10 mouse cellular contexts compared by ENCODE assay signal in the genomic region with DNA sequence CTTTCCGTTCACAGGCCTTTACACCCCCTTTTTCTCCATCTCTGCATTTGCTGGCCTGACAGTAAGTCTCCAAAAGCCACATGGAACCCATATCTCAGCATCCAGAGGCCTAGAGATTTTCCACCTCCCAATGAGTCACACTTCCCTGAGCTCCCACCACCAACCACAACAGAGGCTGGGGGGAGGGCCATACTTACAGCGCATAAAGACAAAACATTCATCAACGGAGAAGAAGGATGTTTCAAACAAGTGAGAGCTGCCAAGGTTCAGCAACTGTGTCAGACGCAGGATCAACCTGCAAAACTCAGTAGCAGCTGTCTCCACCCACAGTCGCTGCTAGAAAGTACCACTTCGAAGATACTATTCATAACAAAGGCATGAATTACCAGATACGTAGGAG. TPM values are rescaled to one million over a fixed set of nuclear protein-coding genes. Genes with fewer than 3 reads are reported as not detected.
DNase-seq lines count a peak whose midpoint lies in the region; ATAC-seq and TF ChIP-seq lines count a peak whose summit lies in the region.
"Had no signal": no experiment of that assay in that cellular context is flagged by ENCODE, and none has a peak within 500 bp of the region (broad histone marks: within the 10 kb centered on the region; RNA-seq: fewer than 3 reads in every experiment).

No protein-coding gene starts in this region.

- H3K36me3 ChIP-seq in kidney, embryonic 16.5 days (ENCODE audit: insufficient read depth, low read length): no peaks in the 10 kb centered on the region
- H3K36me3 ChIP-seq in kidney, adult 2 months (ENCODE audit: control insufficient read depth, insufficient read depth, low read length): no peaks in the 10 kb centered on the region

- H3K9me3 ChIP-seq in kidney, embryonic 16.5 days (ENCODE audit: low read length): no peaks in the 10 kb centered on the region

- no peak for ATAC-seq in kidney, embryonic 16.5 days (ENCODE audit: low FRiP score, low TSS enrichment)
- ATAC-seq in megakaryocyte-erythroid progenitor cell, adult 5-6 weeks (replicated peaks; ENCODE audit: low FRiP score, low TSS enrichment, poor library complexity, severe bottlenecking): 0 out of 2 replicates have a peak, but pooled peaks have one; percentile 16
- ATAC-seq in cerebellum, adult (ENCODE audit: insufficient number of reproducible peaks, low FRiP score, low TSS enrichment): no peak
- ATAC-seq: midbrain, embryonic 16.5 days had no signal

- TF ChIP-seq POLR2A in kidney, adult 2 months (IDR thresholded peaks at IDR 0.05; ENCODE audit: low read depth, low read length): no peak
- no peak for TF ChIP-seq POLR2A in brain, embryonic 14.5 days (IDR thresholded peaks at IDR 0.05; ENCODE audit: borderline replicate concordance, extremely low read depth, insufficient read depth, insufficient read length, poor library complexity, severe bottlenecking)

- no peak overlapping the region for H3K9ac ChIP-seq in kidney, embryonic 16.5 days (replicated peaks; ENCODE audit: low read length)

- DNase-seq in kidney, adult 2 months: no peak
- peak; percentile 86 for DNase-seq in CD4-positive helper T cell, adult 2 months (ENCODE audit: low read depth, low spot score)
- DNase-seq in brain, embryonic 14.5 days (ENCODE audit: low read depth): peak; percentile 31
- DNase-seq in cerebellum, adult 11-12 months: no peak
- no peak for DNase-seq in frontal cortex, postnatal 25 days (ENCODE audit: low spot score in 2 of 2)
- DNase-seq: adrenal gland, adult 2 months had no signal

- H3K27ac ChIP-seq in kidney, embryonic 16.5 days (ENCODE audit: low read length): 0 out of 2 replicates have a peak overlapping the region, but pooled peaks have one; percentile 43
- H3K27ac ChIP-seq in kidney, adult 2 months (ENCODE audit: insufficient read depth, low read depth, low read length): no peak overlapping the region

- H3K4me2 ChIP-seq in kidney, embryonic 16.5 days (replicated peaks; ENCODE audit: low read depth, low read length): no peak overlapping the region

- peaks cover 42% of the 10 kb centered on the region for H3K4me1 ChIP-seq in kidney, embryonic 16.5 days (ENCODE audit: insufficient read depth, low read length)
- 0 out of 2 replicates have a peak, but pooled peaks cover 5% of the 10 kb centered on the region for H3K4me1 ChIP-seq in kidney, adult 2 months (ENCODE audit: control insufficient read depth, insufficient read depth, low read length)

- H3K27me3 ChIP-seq in kidney, embryonic 16.5 days (ENCODE audit: insufficient read depth, low read length): 0 out of 2 replicates have a peak, but pooled peaks cover 4% of the 10 kb centered on the region
- H3K27me3 ChIP-seq in kidney, adult 2 months (replicated peaks; ENCODE audit: control insufficient read depth, insufficient read depth, low read length): no peaks in the 10 kb centered on the region

- WGBS in kidney, embryonic 16.5 days: 51% methylated on average over 7 of the region's 7 CpGs
- 68% methylated on average over 7 of the region's 7 CpGs for WGBS in kidney, adult 2 months

- H3K4me3 ChIP-seq in kidney, embryonic 16.5 days (ENCODE audit: low read length): no peak overlapping the region
- no peak overlapping the region for H3K4me3 ChIP-seq in kidney, adult 2 months (ENCODE audit: insufficient read depth, low read depth, low read length)

- TF ChIP-seq CTCF in kidney, adult 2 months (conservative IDR thresholded peaks at IDR 0.05; ENCODE audit: insufficient read depth, insufficient read length, low read depth, low read length): no peak
- TF ChIP-seq CTCF in brain, embryonic 14.5 days (IDR thresholded peaks at IDR 0.05; ENCODE audit: borderline replicate concordance, extremely low read depth, insufficient read depth, insufficient read length): no peak

RNA-seq across cellular contexts. Expression of a gene that starts 43.5 kb away (rescaled TPM):
- polyA plus RNA-seq in kidney, embryonic 16.5 days (2015; fragmentation: Nextera tagmentation; extraction: Ambion mirVana): 21.2 and 25.7 TPM in 2 replicates
- 5.8 and 7.1 TPM in 2 replicates for polyA plus RNA-seq in kidney, adult 2 months (2012; rRNA removed)
- 16.2 and 17.1 TPM in 2 replicates for polyA plus RNA-seq in brain, embryonic 14.5 days (2012; rRNA removed)
- total RNA-seq in megakaryocyte-erythroid progenitor cell, adult 5-6 weeks (2014; fragmentation: Nextera tagmentation): 15.5 and 21.3 TPM in 2 replicates
- total RNA-seq in megakaryocyte-erythroid progenitor cell, adult 5-6 weeks (2017): 17.5 and 25.4 TPM in 2 replicates

Comparison
In these comparisons a context has a peak if more than half of its experiments do, and no peak if none do; other contexts are left out.
1. DNase-seq: peak in CD4-positive helper T cell, adult 2 months (single experiment) and brain, embryonic 14.5 days (single experiment); none in kidney, adult 2 months (single experiment), cerebellum, adult 11-12 months (single experiment) and frontal cortex, postnatal 25 days (0 of 2).